Mouse (Mus musculus): Measurements from ENCODE around the gene F2r.

DNA sequence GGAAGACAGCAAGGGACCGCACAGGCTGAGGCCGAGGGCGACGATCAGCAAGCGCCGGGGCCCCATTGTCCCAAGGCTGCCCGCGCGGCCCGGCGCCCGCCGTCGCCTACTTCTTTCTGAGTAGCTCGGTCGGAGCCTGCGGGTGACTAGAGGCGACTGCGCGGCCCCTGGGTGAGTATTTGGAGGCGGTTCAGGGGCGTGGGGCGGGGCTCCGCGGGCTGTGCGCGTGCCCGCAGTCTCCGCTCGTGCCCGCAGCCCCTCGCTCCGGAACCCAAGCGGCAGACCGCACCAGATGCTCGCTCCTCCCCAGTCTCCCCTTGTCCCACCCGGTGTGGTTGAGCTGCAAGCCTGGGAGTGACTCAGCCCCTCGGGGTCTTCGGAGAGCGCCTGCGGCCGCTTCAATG lies at the start of gene F2r:
- TF ChIP-seq POLR2A (IDR thresholded peaks at IDR 0.05; ENCODE audit: low read depth, low read length) = peak; percentile 69
- TF ChIP-seq CTCF (IDR thresholded peaks at IDR 0.05; ENCODE audit: extremely low read depth, insufficient read length, insufficient replicate concordance, low read depth, low read length) = no peak

All from small intestine, adult 2 months (tissue).